Comparison of ENCODE assay signal across 8 mouse cellular contexts in genomic region chr10:43574956-43575355, GRCm38 (mm10). TPM values are rescaled to one million over a fixed set of nuclear protein-coding genes. Genes with fewer than 3 reads are reported as not detected.
DNase-seq lines count a peak whose midpoint lies in the region; ATAC-seq and TF ChIP-seq lines count a peak whose summit lies in the region.

No protein-coding gene starts in this region.

- no peak overlapping the region for H3K4me2 ChIP-seq in intestine, postnatal 0 days (replicated peaks; ENCODE audit: low read depth)
- H3K4me2 ChIP-seq in intestine, embryonic 16.5 days (ENCODE audit: low read depth, low read length), result no peak overlapping the region

- H3K4me1 ChIP-seq in intestine, postnatal 0 days (replicated peaks; ENCODE audit: control insufficient read depth, insufficient read depth, low read length), result no peaks in the 10 kb centered on the region
- H3K4me1 ChIP-seq in intestine, embryonic 16.5 days (ENCODE audit: control insufficient read depth, insufficient read depth, low read length), result peaks cover 2% of the 10 kb centered on the region; the same call in 1 of the 2 replicates

- no peak for ATAC-seq in intestine, postnatal 0 days
- ATAC-seq in intestine, embryonic 16.5 days, result no peak

- intact Hi-C loops in left cerebral cortex, postnatal 4 days (cut with DNase I), result loop anchor here (2.0 to 10.0 kb wide), 4 partner anchors 160 to 500 kb away; partner anchors contain the start of genes Qrsl1 and Rtn4ip1

- H3K27ac ChIP-seq in intestine, postnatal 0 days (ENCODE audit: low read depth, low read length), result no peak overlapping the region
- H3K27ac ChIP-seq in intestine, embryonic 16.5 days (ENCODE audit: low read length), result no peak overlapping the region

- no peak overlapping the region for H3K9ac ChIP-seq in intestine, postnatal 0 days (ENCODE audit: low read depth, low read length)
- no peak overlapping the region for H3K9ac ChIP-seq in intestine, embryonic 16.5 days (ENCODE audit: low read depth, low read length)

- no peaks in the 10 kb centered on the region for H3K36me3 ChIP-seq in intestine, postnatal 0 days (ENCODE audit: control insufficient read depth, insufficient read depth)
- 0 out of 2 replicates have a peak, but pooled peaks cover 2% of the 10 kb centered on the region for H3K36me3 ChIP-seq in intestine, embryonic 16.5 days (ENCODE audit: control insufficient read depth, insufficient read depth, low read length)

- no peaks in the 10 kb centered on the region for H3K9me3 ChIP-seq in intestine, postnatal 0 days (ENCODE audit: control insufficient read depth)
- H3K9me3 ChIP-seq in intestine, embryonic 16.5 days (ENCODE audit: control insufficient read depth, low read length), result peaks cover 6% of the 10 kb centered on the region

- TF ChIP-seq CTCF in intestine, postnatal 0 days (IDR thresholded peaks at IDR 0.05; ENCODE audit: low read depth), result peak; percentile 93

- no peaks in the 10 kb centered on the region for H3K27me3 ChIP-seq in intestine, postnatal 0 days (replicated peaks; ENCODE audit: control insufficient read depth, insufficient read depth, low read length)
- no peaks in the 10 kb centered on the region for H3K27me3 ChIP-seq in intestine, embryonic 16.5 days (replicated peaks; ENCODE audit: control insufficient read depth, insufficient read depth, low read length)

- WGBS in intestine, postnatal 0 days, result 4% methylated on average over 3 of the region's 3 CpGs
- under 1% methylated on average over 3 of the region's 3 CpGs for WGBS in intestine, embryonic 16.5 days

- no peak overlapping the region for H3K4me3 ChIP-seq in intestine, postnatal 0 days (ENCODE audit: low read depth, low read length)
- no peak overlapping the region for H3K4me3 ChIP-seq in intestine, embryonic 16.5 days (ENCODE audit: low read length)

- DNase-seq in adrenal gland, postnatal 14 days, result peak; percentile 89
- peak; percentile 78 for DNase-seq in embryo, embryonic 9.5 days (ENCODE audit: extremely low spot score)
- peak; percentile 85 for DNase-seq in heart, postnatal 4 days
- peak; percentile 84 for DNase-seq in left cerebral cortex, postnatal 4 days
- DNase-seq in ovary, postnatal 36 days (ENCODE audit: low spot score), result peak; percentile 69
- DNase-seq in thymus, postnatal 14 days, result peak; percentile 83

RNA-seq across cellular contexts. Expression of gene Cd24a, which starts 3.1 kb away (rescaled TPM):
- polyA plus RNA-seq in intestine, postnatal 0 days (2015; fragmentation: Nextera tagmentation; extraction: Ambion mirVana), result 87.8 and 91.9 TPM in 2 replicates
- polyA plus RNA-seq in intestine, embryonic 16.5 days (2015; fragmentation: Nextera tagmentation; extraction: Ambion mirVana), result 138 and 165 TPM in 2 replicates
- 67.5 and 81.0 TPM in 2 replicates for total RNA-seq in adrenal gland, postnatal 14 days (2021)
- total RNA-seq in heart, postnatal 4 days (2021), result 10 to 100 TPM; 14.6 to 22.6 TPM
- total RNA-seq in left cerebral cortex, postnatal 4 days (2021), result 100 to 1,000 TPM; 535 to 639 TPM

RNA-seq across cellular contexts. Expression of gene 1700021F05Rik, which starts 34.2 kb away (rescaled TPM):
- 54.7 and 57.3 TPM in 2 replicates for polyA plus RNA-seq in intestine, postnatal 0 days (2015; fragmentation: Nextera tagmentation; extraction: Ambion mirVana)
- polyA plus RNA-seq in intestine, embryonic 16.5 days (2015; fragmentation: Nextera tagmentation; extraction: Ambion mirVana), result 69.6 and 78.8 TPM in 2 replicates
- 94.0 and 99.4 TPM in 2 replicates for total RNA-seq in adrenal gland, postnatal 14 days (2021)
- 10 to 100 TPM; 89.9 to 94.5 TPM for total RNA-seq in heart, postnatal 4 days (2021)
- 10 to 100 TPM; 45.2 to 52.1 TPM for total RNA-seq in left cerebral cortex, postnatal 4 days (2021)

RNA-seq across cellular contexts. Expression of gene Gm9803, which starts 51.1 kb away (rescaled TPM):
- polyA plus RNA-seq in intestine, postnatal 0 days (2015; fragmentation: Nextera tagmentation; extraction: Ambion mirVana), result 13.2 and 14.8 TPM in 2 replicates
- 3.8 and 12.6 TPM in 2 replicates for polyA plus RNA-seq in intestine, embryonic 16.5 days (2015; fragmentation: Nextera tagmentation; extraction: Ambion mirVana)
- total RNA-seq in adrenal gland, postnatal 14 days (2021), result 19.7 and 21.9 TPM in 2 replicates
- total RNA-seq in heart, postnatal 4 days (2021), result 1 to 10 TPM; 5.8 to 6.4 TPM
- total RNA-seq in left cerebral cortex, postnatal 4 days (2021), result 1 to 10 TPM; 4.9 TPM
